Mouse (Mus musculus) bone marrow macrophage, adult 2 months (primary cell): ENCODE data around the gene Tra2b. TPM values are rescaled to one million over a fixed set of nuclear protein-coding genes. Genes with fewer than 3 reads are reported as not detected.

Source experiments
- H3K27ac ChIP-seq: 2 replicates; pipeline ENCODE4 v1.5.1; 2012; ENCODE audit warnings: low read depth, low read length; ENCODE audit not compliant: insufficient read depth
- H3K4me1 ChIP-seq: 2 replicates; pipeline ENCODE4 v1.6.1; 2012; ENCODE audit warnings: low read length; ENCODE audit not compliant: control insufficient read depth, insufficient read depth
- H3K4me3 ChIP-seq: 2 replicates; pipeline ENCODE4 v1.5.1; 2012; ENCODE audit warnings: mild to moderate bottlenecking, low read length, moderate library complexity; ENCODE audit not compliant: insufficient read depth
- CTCF ChIP-seq: IDR thresholded peaks from 2 replicates; pipeline ENCODE4 v1.5.1; 2012; ENCODE audit warnings: low read depth, mild to moderate bottlenecking, low read length, moderate library complexity
- POLR2A ChIP-seq: IDR thresholded peaks from 2 replicates; pipeline ENCODE4 v1.6.1; 2012; ENCODE audit warnings: mild to moderate bottlenecking, low read depth, low read length, borderline replicate concordance
- polyA plus RNA-seq: library from polyadenylated mRNA; stranded (reverse); fragments of >200 nt; gene quantifications from 2 replicates; pipeline ENCODE4 v1.2.4, GENCODE M21; 2012; ENCODE audit not compliant: missing spikeins, insufficient read depth, insufficient read length

The Tra2b gene
- polyA plus RNA-seq, 1 experiment, result 98.3 TPM

- H3K4me1 ChIP-seq, result no peaks in the 10 kb centered on the region
- H3K27ac ChIP-seq, result no peak overlapping the region
- no peak overlapping the region for H3K4me3 ChIP-seq
- TF ChIP-seq CTCF (no peak), POLR2A (no peak)
These were observed 62.3 kb downstream of the Tra2b start for GRCm38 (mm10) chr16:22203501-22203900.

- Histone ChIP-seq H3K4me1 (no peaks in the 10 kb centered on the region), H3K4me3 (no peak overlapping the region), H3K27ac (no peak overlapping the region)
- TF ChIP-seq CTCF (no peak), POLR2A (no peak)
These were observed 63.9 kb downstream of the Tra2b start for GRCm38 (mm10) chr16:22201858-22202257.

GRCm38 (mm10) chr16:22200476-22200875, 65.3 kb downstream of the Tra2b start:
- no peak overlapping the region for H3K27ac ChIP-seq
- TF ChIP-seq CTCF, result no peak
- no peak for TF ChIP-seq POLR2A
- H3K4me3 ChIP-seq, result no peak overlapping the region
- H3K4me1 ChIP-seq, result no peaks in the 10 kb centered on the region

Other genes starting within 250 kb of the Tra2b start
- gene Igf2bp2, start 102.7 kb downstream of the Tra2b start, polyA plus RNA-seq, result 8.3 and 10.7 TPM in 2 replicates
- 14.8 and 19.3 TPM in 2 replicates for gene Etv5, start 173.7 kb upstream of the Tra2b start, polyA plus RNA-seq